Mouse (Mus musculus) MEL (cell line): ENCODE results near the gene Tldc1. TPM values are rescaled to one million over a fixed set of nuclear protein-coding genes. Genes with fewer than 3 reads are reported as not detected.
A peak's percentile ranks its signal among the peaks of the same experiment; 100 is the strongest.

Experiments used
- DNase-seq: peaks from one replicate; pipeline ENCODE4 v3.0.0; 2011; ENCODE audit warnings: low read depth, low spot score
- H3K27ac ChIP-seq: 2 replicates; pipeline ENCODE4 v1.5.1; 2012; ENCODE audit warnings: low read depth, mild to moderate bottlenecking, control low read depth, low read length, moderate library complexity; ENCODE audit not compliant: control insufficient read depth
- H3K27me3 ChIP-seq, 2 experiments: fragments of 150-350 bp in 1 of 2; sonication (generic) in 1 of 2; 2 replicates each; pipeline ENCODE4 v1.6.1; 2012; ENCODE audit warnings: low read length in 2 of 2, mild to moderate bottlenecking in 2 of 2, improper control_type of control experiment in 1 of 2, moderate library complexity in 1 of 2; ENCODE audit not compliant: insufficient read depth in 2 of 2, control insufficient read depth in 1 of 2
- H3K36me3 ChIP-seq, 2 experiments: 2 replicates each; pipeline ENCODE4 v1.6.1; 2012 to 2014; ENCODE audit warnings: low read length in 2 of 2, improper control_type of control experiment in 1 of 2, inconsistent platforms in 1 of 2, mild to moderate bottlenecking in 1 of 2; ENCODE audit not compliant: insufficient read depth in 2 of 2, control insufficient read depth in 1 of 2
- H3K4me1 ChIP-seq, 2 experiments: fragments of 150-350 bp in 1 of 2; sonication (generic) in 1 of 2; 2 replicates each; pipeline ENCODE4 v1.6.1; 2012; ENCODE audit warnings: low read length in 2 of 2, improper control_type of control experiment in 1 of 2, mild to moderate bottlenecking in 1 of 2; ENCODE audit not compliant: insufficient read depth in 2 of 2, control insufficient read depth in 1 of 2
- H3K4me3 ChIP-seq, 2 experiments: fragments of 150-350 bp in 1 of 2; sonication (generic) in 1 of 2; 2 replicates each; pipeline ENCODE4 v1.5.1; 2012; ENCODE audit warnings: low read depth in 2 of 2, low read length in 2 of 2, mild to moderate bottlenecking in 2 of 2, moderate library complexity in 2 of 2, control low read depth in 1 of 2, improper control_type of control experiment in 1 of 2; ENCODE audit not compliant: control insufficient read depth in 1 of 2, insufficient read depth in 1 of 2
- H3K79me2 ChIP-seq: 2 replicates; pipeline ENCODE4 v1.6.1; 2012; ENCODE audit warnings: mild to moderate bottlenecking, low read length, moderate library complexity; ENCODE audit not compliant: control insufficient read depth, poor library complexity, insufficient read depth
- H3K9ac ChIP-seq: 2 replicates; pipeline ENCODE4 v1.6.1; 2012; ENCODE audit warnings: low read depth, mild to moderate bottlenecking, control low read depth, low read length, moderate library complexity; ENCODE audit not compliant: control insufficient read depth, poor library complexity, severe bottlenecking
- H3K9me3 ChIP-seq: fragments of 150-350 bp; sonication (generic); replicated peaks from 2 replicates; pipeline ENCODE4 v1.6.1; 2012; ENCODE audit warnings: mild to moderate bottlenecking, low read length, improper control_type of control experiment, moderate library complexity; ENCODE audit not compliant: insufficient read depth
- BHLHE40 ChIP-seq: IDR thresholded peaks from 2 replicates; pipeline ENCODE4 v1.6.1; 2012; ENCODE audit warnings: low read depth, mild to moderate bottlenecking, inconsistent platforms, low read length, improper control_type of control experiment, borderline replicate concordance
- CHD1 ChIP-seq: IDR thresholded peaks from 2 replicates; pipeline ENCODE4 v1.6.1; 2012; ENCODE audit warnings: low read depth, mild to moderate bottlenecking, inconsistent platforms, low read length, improper control_type of control experiment
- GABPA ChIP-seq: IDR thresholded peaks from 2 replicates; pipeline ENCODE4 v1.6.1; 2012; ENCODE audit warnings: low read depth, mild to moderate bottlenecking, inconsistent platforms, low read length, improper control_type of control experiment, moderate library complexity
- GATA1 ChIP-seq: IDR thresholded peaks from 2 replicates; pipeline ENCODE4 v1.6.1; 2011; ENCODE audit warnings: low read depth, low read length, improper control_type of control experiment
- HCFC1 ChIP-seq: IDR thresholded peaks from 2 replicates; pipeline ENCODE4 v1.6.1; 2012; ENCODE audit warnings: low read depth, mild to moderate bottlenecking, inconsistent platforms, low read length, improper control_type of control experiment, moderate library complexity
- JUND ChIP-seq: IDR thresholded peaks from 2 replicates; pipeline ENCODE4 v1.6.1; 2011; ENCODE audit warnings: low read depth, mild to moderate bottlenecking, improper control_type of control experiment, low read length
- MAX ChIP-seq: IDR thresholded peaks from 2 replicates; pipeline ENCODE4 v1.6.1; 2011; ENCODE audit warnings: low read length, improper control_type of control experiment
- MAZ ChIP-seq: IDR thresholded peaks from 2 replicates; pipeline ENCODE4 v1.6.1; 2012; ENCODE audit warnings: low read depth, mild to moderate bottlenecking, inconsistent platforms, low read length, improper control_type of control experiment
- MEF2A ChIP-seq: IDR thresholded peaks from 2 replicates; pipeline ENCODE4 v1.6.1; 2014; ENCODE audit warnings: low read depth, mild to moderate bottlenecking, inconsistent platforms, low read length, improper control_type of control experiment; ENCODE audit not compliant: poor library complexity, insufficient replicate concordance, severe bottlenecking; ENCODE audit errors: extremely low read depth
- MXI1 ChIP-seq: IDR thresholded peaks from 2 replicates; pipeline ENCODE4 v1.6.1; 2011; ENCODE audit warnings: mild to moderate bottlenecking, low read depth, low read length, improper control_type of control experiment
- MYB ChIP-seq: IDR thresholded peaks from 2 replicates; pipeline ENCODE4 v1.6.1; 2011; ENCODE audit warnings: mild to moderate bottlenecking, low read depth, low read length, improper control_type of control experiment
- MYC ChIP-seq: IDR thresholded peaks from 2 replicates; pipeline ENCODE4 v1.6.1; 2011; ENCODE audit warnings: low read depth, mild to moderate bottlenecking, low read length, improper control_type of control experiment, moderate library complexity
- NELFE ChIP-seq: IDR thresholded peaks from 2 replicates; pipeline ENCODE4 v1.6.1; 2011; ENCODE audit warnings: low read depth, low read length, improper control_type of control experiment
- RAD21 ChIP-seq: IDR thresholded peaks from 2 replicates; pipeline ENCODE4 v1.6.1; 2011; ENCODE audit warnings: mild to moderate bottlenecking, low read depth, low read length, improper control_type of control experiment
- RCOR1 ChIP-seq: IDR thresholded peaks from 2 replicates; pipeline ENCODE4 v1.6.1; 2012; ENCODE audit warnings: low read depth, mild to moderate bottlenecking, inconsistent platforms, low read length, improper control_type of control experiment
- SMC3 ChIP-seq: IDR thresholded peaks from 2 replicates; pipeline ENCODE4 v1.6.1; 2011; ENCODE audit warnings: low read depth, low read length, improper control_type of control experiment
- TCF12 ChIP-seq: IDR thresholded peaks from 2 replicates; pipeline ENCODE4 v1.6.1; 2014; ENCODE audit warnings: low read depth, mild to moderate bottlenecking, inconsistent platforms, low read length, improper control_type of control experiment, moderate library complexity
- ZC3H11A ChIP-seq: IDR thresholded peaks from 2 replicates; pipeline ENCODE4 v1.6.1; 2012; ENCODE audit warnings: low read depth, mild to moderate bottlenecking, inconsistent platforms, low read length, improper control_type of control experiment
- ZMIZ1 ChIP-seq: IDR thresholded peaks from 2 replicates; pipeline ENCODE4 v1.6.1; 2012; ENCODE audit warnings: low read depth, mild to moderate bottlenecking, inconsistent platforms, low read length, improper control_type of control experiment, moderate library complexity
- ZNF384 ChIP-seq: IDR thresholded peaks from 2 replicates; pipeline ENCODE4 v1.6.1; 2012; ENCODE audit warnings: low read depth, mild to moderate bottlenecking, inconsistent platforms, low read length, improper control_type of control experiment
- polyA plus RNA-seq, 2 experiments: library from polyadenylated mRNA; stranded (reverse) in 1 of 2; unstranded in 1 of 2; fragments of >175 nt in 1 of 2; fragments of >200 nt in 1 of 2; gene quantifications; 2 replicates each; pipeline versions ENCODE4 v1.2.1 to v1.2.4; 2012; ENCODE audit warnings: low replicate concordance in 2 of 2, low read depth in 1 of 2; ENCODE audit not compliant: insufficient read length in 2 of 2, insufficient read depth in 1 of 2, missing spikeins in 1 of 2
- total RNA-seq: library from RNA; depleted of rRNA; stranded (reverse); fragments of 300-350 nt; gene quantifications from 2 replicates; pipeline ENCODE4 v1.2.3, GENCODE M21; 2012

Gene Tldc1
- total and polyA plus RNA-seq, 3 experiments: 16.1 to 16.4 TPM; not detected in 1

GRCm38 (mm10) chr8:119724596-119724995 lies 53.6 kb downstream of the Tldc1 start:
- Histone ChIP-seq H3K4me3 (no peak overlapping the region), H3K9ac (no peak overlapping the region), H3K4me1 (peaks cover 9 to 22% of the 10 kb centered on the region in 2 experiments), H3K27me3 (no peaks in the 10 kb centered on the region), H3K79me2 (no peaks in the 10 kb centered on the region), H3K36me3 (peaks cover 0 to 11% of the 10 kb centered on the region in 2 experiments; a peak in 2 of 4 replicates)
- no peak for TF ChIP-seq NELFE
- TF ChIP-seq MYC: no peak
- TF ChIP-seq ZC3H11A: no peak
- TF ChIP-seq SMC3: no peak
- TF ChIP-seq TCF12: no peak
- TF ChIP-seq MAX: no peak
- no peak for TF ChIP-seq RAD21
- TF ChIP-seq ZMIZ1: no peak
- no peak for TF ChIP-seq MXI1
- no peak for TF ChIP-seq MAZ
- TF ChIP-seq, all 39 proteins: peak for 0
- Histone ChIP-seq H3K9me3 (no peaks in the 10 kb centered on the region), H3K27ac (no peak overlapping the region)
- no peak for DNase-seq

- Histone ChIP-seq H3K79me2 (no peaks in the 10 kb centered on the region), H3K36me3 (peaks cover 0 to 11% of the 10 kb centered on the region in 2 experiments; a peak in 2 of 4 replicates), H3K27me3 (no peaks in the 10 kb centered on the region; a peak in 1 of 4 replicates), H3K4me3 (no peak overlapping the region), H3K9me3 (no peaks in the 10 kb centered on the region), H3K9ac (no peak overlapping the region), H3K27ac (no peak overlapping the region), H3K4me1 (peaks cover 9 to 26% of the 10 kb centered on the region in 2 experiments)
- no peak for DNase-seq
- no peak for TF ChIP-seq ZMIZ1
- no peak for TF ChIP-seq ZNF384
These were observed 54.5 kb downstream of the Tldc1 start for GRCm38 (mm10) chr8:119723676-119724075.

- TF ChIP-seq CHD1: no peak
- TF ChIP-seq NELFE: no peak
- no peak for TF ChIP-seq RCOR1
- no peak for TF ChIP-seq GABPA
- TF ChIP-seq MEF2A: no peak
- no peak for TF ChIP-seq BHLHE40
- no peak for TF ChIP-seq JUND
- peak; percentile 20; the same call in 1 of the 2 replicates for TF ChIP-seq HCFC1
- no peak for TF ChIP-seq MYB
- no peak for TF ChIP-seq ZNF384
- no peak for TF ChIP-seq GATA1
- peak; percentile 65 for TF ChIP-seq MAX
- Histone ChIP-seq H3K36me3 (peaks cover 0 to 10% of the 10 kb centered on the region in 2 experiments; a peak in 2 of 4 replicates), H3K27ac (no peak overlapping the region), H3K4me3 (peak overlapping the region; percentile 6 to 21; a peak in 2 of 4 replicates), H3K9me3 (no peaks in the 10 kb centered on the region), H3K27me3 (no peaks in the 10 kb centered on the region; a peak in 1 of 4 replicates), H3K4me1 (peaks cover 8 to 26% of the 10 kb centered on the region in 2 experiments), H3K9ac (no peak overlapping the region), H3K79me2 (no peaks in the 10 kb centered on the region)
- DNase-seq: peak; percentile 79
These were observed 55.9 kb downstream of the Tldc1 start for GRCm38 (mm10) chr8:119722348-119722747.
